Mouse (Mus musculus): ENCODE measurements around the gene Hectd4. TPM values are rescaled to one million over a fixed set of nuclear protein-coding genes. Genes with fewer than 3 reads are reported as not detected.
"Not testable (repeated sequence)": the region's sequence is repeated elsewhere in the genome, so short reads cannot be mapped to it uniquely, and the experiment has no call there.

Gene Hectd4
- polyA plus RNA-seq, 1 experiment from 2014 or later, result 4.1 TPM

- 78% methylated on average over 3 of the region's 3 CpGs for WGBS
- Histone ChIP-seq H3K9ac (no peak overlapping the region), H3K9me3 (no peaks in the 10 kb centered on the region), H3K4me1 (no peaks in the 10 kb centered on the region), H3K27me3 (no peaks in the 10 kb centered on the region), H3K4me2 (no peak overlapping the region), H3K36me3 (peaks cover 94% of the 10 kb centered on the region), H3K27ac (no peak overlapping the region), H3K4me3 (no peak overlapping the region)
- ATAC-seq (ENCODE audit: insufficient number of reproducible peaks, low FRiP score, low TSS enrichment, low read depth), result no peak
Measured at GRCm38 (mm10) chr5:121307620-121308019, 87.6 kb downstream of the Hectd4 start.

GRCm38 (mm10) chr5:121311576-121311975 is 91.6 kb downstream of the Hectd4 start:
- Histone ChIP-seq H3K4me3 (no peak overlapping the region), H3K4me2 (no peak overlapping the region), H3K27ac (no peak overlapping the region), H3K9me3 (no peaks in the 10 kb centered on the region), H3K4me1 (no peaks in the 10 kb centered on the region), H3K36me3 (peaks cover 94% of the 10 kb centered on the region), H3K9ac (no peak overlapping the region), H3K27me3 (no peaks in the 10 kb centered on the region)
- no peak for ATAC-seq (ENCODE audit: insufficient number of reproducible peaks, low FRiP score, low TSS enrichment, low read depth)
- 92% methylated on average over 8 of the region's 8 CpGs for WGBS

- peaks cover 90% of the 10 kb centered on the region for H3K36me3 ChIP-seq
- no peaks in the 10 kb centered on the region for H3K9me3 ChIP-seq
- H3K27ac ChIP-seq, result no peak overlapping the region
- WGBS, result 90% methylated on average over 10 of the region's 10 CpGs
- no peak overlapping the region for H3K4me3 ChIP-seq
- H3K4me1 ChIP-seq, result no peaks in the 10 kb centered on the region
- H3K9ac ChIP-seq, result no peak overlapping the region
- H3K27me3 ChIP-seq, result no peaks in the 10 kb centered on the region
- H3K4me2 ChIP-seq, result no peak overlapping the region
- ATAC-seq (ENCODE audit: insufficient number of reproducible peaks, low FRiP score, low TSS enrichment, low read depth), result no peak
Measured at GRCm38 (mm10) chr5:121313764-121314474, 93.9 kb downstream of the Hectd4 start.

- H3K36me3 ChIP-seq, result peaks cover 86% of the 10 kb centered on the region
- no peaks in the 10 kb centered on the region for H3K9me3 ChIP-seq
- no peaks in the 10 kb centered on the region for H3K4me1 ChIP-seq
- no peak overlapping the region for H3K4me2 ChIP-seq
- 88% methylated on average over 14 of the region's 14 CpGs for WGBS
- no peak for ATAC-seq (ENCODE audit: insufficient number of reproducible peaks, low FRiP score, low TSS enrichment, low read depth)
- H3K9ac ChIP-seq, result no peak overlapping the region
- no peak overlapping the region for H3K27ac ChIP-seq
- H3K27me3 ChIP-seq, result no peaks in the 10 kb centered on the region
- no peak overlapping the region for H3K4me3 ChIP-seq
Measured at GRCm38 (mm10) chr5:121326079-121326805, 106.2 kb downstream of the Hectd4 start.

- peaks cover 86% of the 10 kb centered on the region for H3K36me3 ChIP-seq
- WGBS, result 72% methylated on average over 11 of the region's 11 CpGs
- ATAC-seq (ENCODE audit: insufficient number of reproducible peaks, low FRiP score, low TSS enrichment, low read depth), result no peak; the same call in 1 of the 2 replicates
- peak overlapping the region; percentile 63 for H3K27ac ChIP-seq
- H3K27me3 ChIP-seq, result no peaks in the 10 kb centered on the region
- H3K9ac ChIP-seq, result no peak overlapping the region
- no peaks in the 10 kb centered on the region for H3K9me3 ChIP-seq
- H3K4me3 ChIP-seq, result peak overlapping the region; percentile 25
- H3K4me2 ChIP-seq, result peak overlapping the region; percentile 31; the same call in 1 of the 2 replicates
- H3K4me1 ChIP-seq, result no peaks in the 10 kb centered on the region
Measured at GRCm38 (mm10) chr5:121329333-121330058, 109.5 kb downstream of the Hectd4 start.

- Histone ChIP-seq H3K36me3 (peaks cover 87% of the 10 kb centered on the region), H3K4me3 (peak overlapping the region; percentile 25), H3K27ac (peak overlapping the region; percentile 68)
- not testable (repeated sequence) for H3K9me3 ChIP-seq; H3K4me2 ChIP-seq; H3K9ac ChIP-seq; H3K27me3 ChIP-seq; ATAC-seq (ENCODE audit: insufficient number of reproducible peaks, low FRiP score, low TSS enrichment, low read depth); H3K4me1 ChIP-seq
- WGBS, result 73% methylated on average over 13 of the region's 19 CpGs
Measured at GRCm38 (mm10) chr5:121330154-121330816, 110.3 kb downstream of the Hectd4 start.

GRCm38 (mm10) chr5:121331731-121332130 is 111.7 kb downstream of the Hectd4 start:
- Histone ChIP-seq H3K27ac (no peak overlapping the region), H3K27me3 (no peaks in the 10 kb centered on the region), H3K4me1 (no peaks in the 10 kb centered on the region), H3K9ac (no peak overlapping the region), H3K9me3 (no peaks in the 10 kb centered on the region), H3K36me3 (peaks cover 86% of the 10 kb centered on the region), H3K4me2 (no peak overlapping the region), H3K4me3 (no peak overlapping the region)
- no peak for ATAC-seq (ENCODE audit: insufficient number of reproducible peaks, low FRiP score, low TSS enrichment, low read depth)
- WGBS, result 95% methylated on average over 10 of the region's 10 CpGs

- WGBS, result 91% methylated on average over 9 of the region's 9 CpGs
- ATAC-seq (ENCODE audit: insufficient number of reproducible peaks, low FRiP score, low TSS enrichment, low read depth), result no peak
- Histone ChIP-seq H3K4me1 (no peaks in the 10 kb centered on the region), H3K36me3 (peaks cover 87% of the 10 kb centered on the region), H3K27me3 (no peaks in the 10 kb centered on the region), H3K9me3 (no peaks in the 10 kb centered on the region), H3K9ac (no peak overlapping the region), H3K4me2 (no peak overlapping the region), H3K4me3 (no peak overlapping the region), H3K27ac (no peak overlapping the region)
Measured at GRCm38 (mm10) chr5:121333976-121334375, 114.0 kb downstream of the Hectd4 start.

- Histone ChIP-seq H3K27me3 (no peaks in the 10 kb centered on the region), H3K4me2 (no peak overlapping the region), H3K9ac (no peak overlapping the region), H3K27ac (no peak overlapping the region), H3K9me3 (no peaks in the 10 kb centered on the region), H3K4me1 (no peaks in the 10 kb centered on the region), H3K36me3 (peaks cover 85% of the 10 kb centered on the region), H3K4me3 (no peak overlapping the region)
- 89% methylated on average over 5 of the region's 5 CpGs for WGBS
- no peak for ATAC-seq (ENCODE audit: insufficient number of reproducible peaks, low FRiP score, low TSS enrichment, low read depth)
Measured at GRCm38 (mm10) chr5:121334454-121334853, 114.4 kb downstream of the Hectd4 start.

GRCm38 (mm10) chr5:121335426-121335825 is 115.4 kb downstream of the Hectd4 start:
- Histone ChIP-seq H3K4me3 (no peak overlapping the region), H3K27me3 (no peaks in the 10 kb centered on the region), H3K4me1 (no peaks in the 10 kb centered on the region), H3K9ac (no peak overlapping the region), H3K4me2 (no peak overlapping the region), H3K36me3 (peaks cover 90% of the 10 kb centered on the region), H3K27ac (no peak overlapping the region), H3K9me3 (no peaks in the 10 kb centered on the region)
- 87% methylated on average over 4 of the region's 4 CpGs for WGBS
- no peak for ATAC-seq (ENCODE audit: insufficient number of reproducible peaks, low FRiP score, low TSS enrichment, low read depth)

- Histone ChIP-seq H3K4me2 (no peak overlapping the region), H3K36me3 (peaks cover 90% of the 10 kb centered on the region), H3K27me3 (no peaks in the 10 kb centered on the region), H3K27ac (no peak overlapping the region), H3K4me1 (no peaks in the 10 kb centered on the region), H3K4me3 (no peak overlapping the region), H3K9me3 (no peaks in the 10 kb centered on the region), H3K9ac (no peak overlapping the region)
- 86% methylated on average over 3 of the region's 3 CpGs for WGBS
- no peak for ATAC-seq (ENCODE audit: insufficient number of reproducible peaks, low FRiP score, low TSS enrichment, low read depth)
Measured at GRCm38 (mm10) chr5:121336009-121336408, 116.0 kb downstream of the Hectd4 start.
